Mouse (Mus musculus): ENCODE results near the gene Heatr6.

DNA sequence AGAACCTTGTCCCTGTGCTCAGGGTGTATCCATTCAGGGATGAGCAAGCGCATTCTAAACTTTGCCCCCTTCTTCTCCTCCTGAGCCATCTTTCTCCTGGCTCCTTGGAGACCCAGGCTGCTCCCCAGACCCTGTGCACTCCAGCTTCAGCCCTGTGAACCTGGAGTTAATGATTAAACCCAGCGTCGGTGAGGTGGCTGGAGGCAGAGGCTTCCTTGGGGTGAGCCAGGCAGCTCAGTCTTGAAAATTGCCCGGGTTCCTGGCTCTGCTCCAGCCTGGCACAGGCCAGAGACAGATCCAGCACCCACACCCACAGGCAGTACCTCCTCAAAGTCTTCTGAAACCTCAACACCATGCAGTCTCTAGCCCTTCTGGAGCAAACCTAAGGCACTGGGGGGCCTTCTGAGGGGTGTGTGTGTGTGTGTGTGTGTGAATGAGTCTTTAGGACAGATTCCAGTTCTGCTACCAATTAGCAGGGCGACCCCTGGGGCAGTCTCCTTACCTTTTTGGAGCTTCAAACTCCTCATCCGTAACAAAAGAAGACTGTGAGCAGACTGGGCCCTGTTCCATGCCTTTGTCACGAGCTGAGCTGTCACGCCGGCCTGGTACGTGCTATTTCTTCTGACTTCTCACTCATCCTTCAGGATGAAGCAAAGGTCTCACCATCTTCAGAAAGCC lies 66.4 kb downstream of the Heatr6 start:
- TF ChIP-seq CTCF (IDR thresholded peaks at IDR 0.05; ENCODE audit: borderline replicate concordance, insufficient read depth, low read length) (no peak), POLR2A (IDR thresholded peaks at IDR 0.05; ENCODE audit: low read depth, low read length) (no peak)
